Mouse (Mus musculus): ENCODE results near the gene Gm2832. TPM values are rescaled to one million over a fixed set of nuclear protein-coding genes. Genes with fewer than 3 reads are reported as not detected.
"Not testable (repeated sequence)": the region's sequence is repeated elsewhere in the genome, so short reads cannot be mapped to it uniquely, and the experiment has no call there.

Gene Gm2832
- total RNA-seq (2015; ENCODE audit: low replicate concordance) = not detected in 2 replicates
- not detected in 2 replicates for total RNA-seq (2017; ENCODE audit: low replicate concordance)

DNA sequence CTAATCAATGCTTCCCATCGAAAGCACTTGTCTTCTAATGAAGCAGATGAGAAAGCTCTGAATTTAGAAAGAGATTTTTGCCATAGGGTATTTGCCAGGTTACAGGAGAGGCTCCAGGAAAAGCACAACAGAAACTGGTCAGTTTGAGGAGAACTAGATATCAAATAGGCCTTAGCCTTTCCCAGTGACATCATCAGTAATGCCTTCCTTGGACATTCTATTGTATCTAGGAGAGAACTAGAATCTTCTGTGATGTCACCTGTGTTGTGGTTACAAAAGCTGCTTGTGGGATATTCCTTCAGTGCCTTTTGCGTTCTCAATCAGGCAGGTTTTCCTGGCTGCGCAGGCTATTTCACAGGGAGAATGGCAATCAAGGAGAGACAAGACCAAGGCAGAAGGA is at the start of gene Gm2832:
Gene Gm2832 (plus strand): TSS at position 301 of the 400 bp plus-strand sequence.
- ATAC-seq (replicated peaks; ENCODE audit: low FRiP score, poor library complexity, severe bottlenecking) = not testable (repeated sequence)

DNA sequence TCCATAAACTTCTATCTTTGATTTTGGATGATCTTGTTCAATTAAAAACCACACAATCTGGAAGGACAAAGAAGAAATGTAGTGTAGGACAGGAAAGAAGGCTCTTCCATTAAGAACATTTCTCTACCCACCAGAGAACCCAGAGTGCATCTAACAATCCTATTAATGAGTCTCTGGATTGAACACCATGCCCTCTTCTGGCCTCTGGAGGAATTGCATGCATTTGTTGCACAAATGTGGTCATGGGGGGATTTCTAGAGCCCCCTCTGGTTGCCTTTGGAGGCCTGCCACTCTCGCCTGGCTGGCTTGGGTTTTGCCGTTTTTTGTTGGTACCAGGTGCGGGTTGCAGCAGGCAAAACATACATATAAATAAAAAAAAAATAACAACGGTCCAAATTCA is 15.3 kb upstream of the Gm2832 start:
- ATAC-seq (replicated peaks; ENCODE audit: low FRiP score, poor library complexity, severe bottlenecking) = not testable (repeated sequence)

DNA sequence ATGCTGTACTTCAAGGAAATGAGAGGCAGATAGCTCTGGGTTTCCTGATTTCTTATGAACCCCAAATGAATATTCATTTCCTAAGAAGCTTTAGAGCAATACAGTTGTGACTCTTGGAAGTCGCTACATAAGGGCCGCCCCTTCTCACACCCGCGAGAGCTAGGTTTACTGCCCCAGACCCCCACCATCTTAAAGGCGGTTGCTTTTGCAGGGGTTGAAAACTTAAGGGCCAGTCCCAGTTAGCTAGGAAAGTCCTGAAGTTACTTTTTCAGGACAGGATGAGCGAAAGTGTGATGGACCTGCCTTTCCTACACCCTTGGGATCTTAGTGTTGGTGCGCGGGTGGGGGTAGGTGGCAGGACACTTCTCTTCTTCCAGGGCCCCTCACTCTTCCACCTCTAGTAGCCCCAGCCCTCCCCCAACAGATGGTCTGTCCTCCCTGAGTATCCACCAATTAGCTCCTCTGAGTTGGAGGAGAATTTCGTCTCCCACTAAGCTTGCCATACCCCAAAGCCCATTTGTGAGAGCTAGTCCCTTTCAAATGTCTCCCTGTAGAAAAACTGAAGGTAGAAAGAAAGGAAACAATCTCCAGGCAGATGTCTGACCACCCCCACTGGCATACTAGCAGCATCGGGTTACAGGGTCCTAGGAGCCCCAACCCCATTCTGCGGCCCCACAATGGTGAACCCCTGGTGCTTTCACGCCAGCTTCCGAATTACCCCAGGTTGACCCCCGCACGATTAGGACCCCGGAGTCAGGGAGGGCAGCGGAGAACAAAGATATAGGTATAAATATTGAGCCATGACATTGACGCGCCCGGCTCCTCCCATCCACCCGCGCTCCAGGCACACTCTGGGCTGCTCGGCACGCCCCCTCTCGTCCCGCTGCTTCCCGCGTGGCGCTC is 14.5 kb upstream of the Gm2832 start:
- not testable (repeated sequence) for ATAC-seq (replicated peaks; ENCODE audit: low FRiP score, poor library complexity, severe bottlenecking)

DNA sequence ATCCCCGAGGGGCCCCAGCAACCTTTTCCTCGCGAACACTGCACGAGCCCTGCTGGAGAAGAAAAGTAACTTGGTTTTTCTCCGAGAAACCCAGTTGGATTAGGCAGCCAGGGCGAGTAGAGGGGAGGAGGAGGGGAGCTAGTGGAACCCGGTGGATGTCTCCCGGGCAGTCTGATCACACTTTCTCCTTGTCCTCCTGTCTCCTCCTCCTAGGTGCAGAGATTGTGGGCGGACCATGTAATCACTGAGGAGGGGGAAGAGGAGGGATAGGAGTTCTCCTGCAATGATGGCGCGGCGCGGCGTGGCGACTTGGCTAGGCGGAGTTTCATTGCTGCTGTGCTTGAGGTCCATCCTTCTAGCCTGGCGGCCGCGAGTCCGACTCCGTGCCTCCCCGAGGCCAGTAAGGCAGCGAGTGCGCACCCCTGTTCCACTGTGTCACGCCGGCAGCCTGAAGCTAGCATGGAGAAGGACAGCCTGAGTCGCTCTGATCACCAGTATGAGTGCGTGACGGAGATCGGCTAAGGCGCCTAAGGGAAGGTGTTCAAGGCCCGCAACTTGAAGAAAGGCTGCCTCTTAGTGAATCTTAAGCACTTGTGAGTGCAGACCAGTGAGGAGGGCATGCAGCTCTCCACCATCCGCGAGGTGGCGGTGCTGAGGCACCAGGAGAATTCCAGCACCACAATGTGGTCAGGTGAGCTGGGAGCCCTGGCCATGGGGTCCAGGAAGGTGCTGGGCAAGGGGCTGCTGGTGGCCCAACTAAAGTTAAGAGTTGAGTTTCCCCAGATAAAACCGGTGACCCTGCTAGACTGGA is 13.6 kb upstream of the Gm2832 start:
- ATAC-seq (replicated peaks; ENCODE audit: low FRiP score, poor library complexity, severe bottlenecking) = not testable (repeated sequence)

DNA sequence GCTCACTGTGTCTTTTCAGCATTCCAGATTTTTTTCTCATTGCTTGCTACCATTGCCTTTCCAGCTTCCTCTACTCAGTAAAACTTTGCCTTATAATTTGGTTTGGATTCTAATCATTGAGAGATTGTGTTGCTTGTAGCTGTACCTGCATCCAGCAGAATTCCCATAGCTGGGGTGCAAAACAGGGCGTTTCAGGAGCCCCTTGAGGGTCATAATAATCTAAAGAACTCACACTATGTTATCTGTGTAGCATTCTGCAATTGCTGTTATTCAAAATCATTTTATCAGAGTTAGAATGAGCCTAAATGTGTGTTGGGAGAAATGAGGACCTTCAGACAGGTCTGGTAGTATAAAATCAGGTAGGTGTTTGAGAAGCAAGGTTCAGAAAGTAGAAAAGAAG is 7.4 kb downstream of the Gm2832 start:
- not testable (repeated sequence) for ATAC-seq (replicated peaks; ENCODE audit: low FRiP score, poor library complexity, severe bottlenecking)

Other genes starting within 250 kb of the Gm2832 start
- not detected in 2 replicates for gene Dydc2, start 209.6 kb upstream of the Gm2832 start, total RNA-seq (2015; ENCODE audit: low replicate concordance)
- gene Dydc2, start 209.6 kb upstream of the Gm2832 start, total RNA-seq (2017; ENCODE audit: low replicate concordance) = not detected in 2 replicates
- gene Dydc1, start 205.9 kb upstream of the Gm2832 start, total RNA-seq (2015; ENCODE audit: low replicate concordance) = not detected in 2 replicates
- not detected in 2 replicates for gene Dydc1, start 205.9 kb upstream of the Gm2832 start, total RNA-seq (2017; ENCODE audit: low replicate concordance)
- gene Mat1a, start 173.8 kb upstream of the Gm2832 start, total RNA-seq (2015; ENCODE audit: low replicate concordance) = not detected in 2 replicates
- not detected in 2 replicates for gene Mat1a, start 173.8 kb upstream of the Gm2832 start, total RNA-seq (2017; ENCODE audit: low replicate concordance)
- gene Sftpa1, start 147.0 kb upstream of the Gm2832 start, total RNA-seq (2015; ENCODE audit: low replicate concordance) = not detected in 2 replicates
- gene Sftpa1, start 147.0 kb upstream of the Gm2832 start, total RNA-seq (2017; ENCODE audit: low replicate concordance) = not detected in 2 replicates
- not detected in 2 replicates for gene Mbl1, start 127.3 kb upstream of the Gm2832 start, total RNA-seq (2015; ENCODE audit: low replicate concordance)
- not detected in 2 replicates for gene Mbl1, start 127.3 kb upstream of the Gm2832 start, total RNA-seq (2017; ENCODE audit: low replicate concordance)
- not detected in 2 replicates for gene Sftpd, start 93.7 kb upstream of the Gm2832 start, total RNA-seq (2015; ENCODE audit: low replicate concordance)
- gene Sftpd, start 93.7 kb upstream of the Gm2832 start, total RNA-seq (2017; ENCODE audit: low replicate concordance) = not detected in 2 replicates
- gene Gm5798, start 69.8 kb downstream of the Gm2832 start, total RNA-seq (2015; ENCODE audit: low replicate concordance) = not detected in 2 replicates
- not detected in 2 replicates for gene Gm5798, start 69.8 kb downstream of the Gm2832 start, total RNA-seq (2017; ENCODE audit: low replicate concordance)
- gene Gm7945, start 107.6 kb downstream of the Gm2832 start, total RNA-seq (2015; ENCODE audit: low replicate concordance) = not detected in 2 replicates
- gene Gm7945, start 107.6 kb downstream of the Gm2832 start, total RNA-seq (2017; ENCODE audit: low replicate concordance) = not detected in 2 replicates
- gene Gm6482, start 129.5 kb downstream of the Gm2832 start, total RNA-seq (2015; ENCODE audit: low replicate concordance) = not detected in 2 replicates
- not detected in 2 replicates for gene Gm6482, start 129.5 kb downstream of the Gm2832 start, total RNA-seq (2017; ENCODE audit: low replicate concordance)
- gene Gm7954, start 174.7 kb downstream of the Gm2832 start, total RNA-seq (2015; ENCODE audit: low replicate concordance) = not detected in 2 replicates
- gene Gm7954, start 174.7 kb downstream of the Gm2832 start, total RNA-seq (2017; ENCODE audit: low replicate concordance) = not detected in 2 replicates
- gene Gm3486, start 210.7 kb downstream of the Gm2832 start, total RNA-seq (2015; ENCODE audit: low replicate concordance) = not detected in 2 replicates
- not detected in 2 replicates for gene Gm3486, start 210.7 kb downstream of the Gm2832 start, total RNA-seq (2017; ENCODE audit: low replicate concordance)